Mouse (Mus musculus): ENCODE measurements around the gene Sprr2j-ps. TPM values are rescaled to one million over a fixed set of nuclear protein-coding genes. Genes with fewer than 3 reads are reported as not detected.

The Sprr2j-ps gene
- not detected in 2 replicates for polyA plus RNA-seq (2016; fragmentation: Nextera tagmentation; extraction: Ambion mirVana)

GRCm38 (mm10) chr3:92417782-92418181 lies at the start of gene Sprr2j-ps:
Sprr2j-ps (plus strand) TSS chr3:92418082.
- no peaks in the 10 kb centered on the region for H3K36me3 ChIP-seq
- H3K27ac ChIP-seq: no peak within 1 kb of the TSS
- no peak for ATAC-seq (ENCODE audit: insufficient number of reproducible peaks, insufficient read depth, low FRiP score, low TSS enrichment, low read depth)
- no peak within 1 kb of the TSS for H3K4me2 ChIP-seq
- H3K4me3 ChIP-seq (replicated peaks): no peak within 1 kb of the TSS
- H3K9me3 ChIP-seq: no peaks in the 10 kb centered on the region
- 93% methylated on average over 2 of the region's 2 CpGs for WGBS
- no peaks in the 10 kb centered on the region for H3K27me3 ChIP-seq
- no peak within 1 kb of the TSS for H3K9ac ChIP-seq (replicated peaks)
- H3K4me1 ChIP-seq (replicated peaks): no peaks in the 10 kb centered on the region

GRCm38 (mm10) chr3:92373613-92374012 lies 44.3 kb upstream of the Sprr2j-ps start:
- H3K36me3 ChIP-seq: no peaks in the 10 kb centered on the region
- H3K9ac ChIP-seq (replicated peaks): no peak overlapping the region
- no peaks in the 10 kb centered on the region for H3K27me3 ChIP-seq
- no peak overlapping the region for H3K27ac ChIP-seq
- H3K4me2 ChIP-seq: no peak overlapping the region
- no peak for ATAC-seq (ENCODE audit: insufficient number of reproducible peaks, insufficient read depth, low FRiP score, low TSS enrichment, low read depth)
- no peaks in the 10 kb centered on the region for H3K4me1 ChIP-seq (replicated peaks)
- 75% methylated on average over 2 of the region's 2 CpGs for WGBS
- no peaks in the 10 kb centered on the region for H3K9me3 ChIP-seq
- H3K4me3 ChIP-seq (replicated peaks): no peak overlapping the region

GRCm38 (mm10) chr3:92385385-92385784 lies 32.5 kb upstream of the Sprr2j-ps start, which contains the start of gene Sprr2h:
Sprr2h (plus strand) TSS chr3:92385685.
- H3K4me2 ChIP-seq: no peak within 1 kb of the TSS
- H3K4me3 ChIP-seq (replicated peaks): no peak within 1 kb of the TSS
- H3K4me1 ChIP-seq (replicated peaks): no peaks in the 10 kb centered on the region
- no peak within 1 kb of the TSS for H3K27ac ChIP-seq
- H3K9me3 ChIP-seq: no peaks in the 10 kb centered on the region
- no peak for ATAC-seq (ENCODE audit: insufficient number of reproducible peaks, insufficient read depth, low FRiP score, low TSS enrichment, low read depth)
- H3K9ac ChIP-seq (replicated peaks): no peak within 1 kb of the TSS
- no peaks in the 10 kb centered on the region for H3K36me3 ChIP-seq
- 78% methylated on average over 1 of the region's 1 CpGs for WGBS
- no peaks in the 10 kb centered on the region for H3K27me3 ChIP-seq

- H3K4me1 ChIP-seq (replicated peaks): no peaks in the 10 kb centered on the region
Observed at GRCm38 (mm10) chr3:92394301-92394700, 23.6 kb upstream of the Sprr2j-ps start.

GRCm38 (mm10) chr3:92407691-92408090 lies 10.2 kb upstream of the Sprr2j-ps start, which contains the start of gene Sprr2i:
Sprr2i (plus strand) TSS chr3:92407991.
- Histone ChIP-seq H3K27ac (no peak within 1 kb of the TSS), H3K36me3 (no peaks in the 10 kb centered on the region), H3K9ac (replicated peaks) (no peak within 1 kb of the TSS), H3K4me3 (replicated peaks) (no peak within 1 kb of the TSS), H3K27me3 (no peaks in the 10 kb centered on the region), H3K4me2 (no peak within 1 kb of the TSS), H3K4me1 (replicated peaks) (no peaks in the 10 kb centered on the region), H3K9me3 (no peaks in the 10 kb centered on the region)
- no peak for ATAC-seq (ENCODE audit: insufficient number of reproducible peaks, insufficient read depth, low FRiP score, low TSS enrichment, low read depth)
- WGBS: 94% methylated on average over 2 of the region's 2 CpGs

More at GRCm38 (mm10) chr3:92394301-92394700, 23.6 kb upstream of the Sprr2j-ps start:
- H3K9me3 ChIP-seq: no peaks in the 10 kb centered on the region
- no peak for ATAC-seq (ENCODE audit: insufficient number of reproducible peaks, insufficient read depth, low FRiP score, low TSS enrichment, low read depth)
- H3K27ac ChIP-seq: no peak overlapping the region
- H3K36me3 ChIP-seq: no peaks in the 10 kb centered on the region
- H3K4me3 ChIP-seq (replicated peaks): no peak overlapping the region
- no peaks in the 10 kb centered on the region for H3K27me3 ChIP-seq
- WGBS: 61% methylated on average over 1 of the region's 1 CpGs
- H3K4me2 ChIP-seq: no peak overlapping the region
- H3K9ac ChIP-seq (replicated peaks): no peak overlapping the region

- Histone ChIP-seq H3K4me3 (replicated peaks) (no peak within 1 kb of the TSS), H3K36me3 (no peaks in the 10 kb centered on the region), H3K9ac (replicated peaks) (no peak within 1 kb of the TSS), H3K27ac (no peak within 1 kb of the TSS), H3K9me3 (no peaks in the 10 kb centered on the region), H3K4me2 (no peak within 1 kb of the TSS), H3K27me3 (no peaks in the 10 kb centered on the region), H3K4me1 (replicated peaks) (no peaks in the 10 kb centered on the region)
- no peak for ATAC-seq (ENCODE audit: insufficient number of reproducible peaks, insufficient read depth, low FRiP score, low TSS enrichment, low read depth)
- 89% methylated on average over 6 of the region's 6 CpGs for WGBS
Observed at GRCm38 (mm10) chr3:92429323-92429722, 11.4 kb downstream of the Sprr2j-ps start, which contains the start of gene Gm9774. Gm9774 (minus strand) TSS chr3:92429423.

GRCm38 (mm10) chr3:92432282-92432681 lies 14.4 kb downstream of the Sprr2j-ps start, which contains the start of gene Sprr2k:
Sprr2k (plus strand) TSS chr3:92432582.
- Histone ChIP-seq H3K4me3 (replicated peaks) (no peak within 1 kb of the TSS), H3K36me3 (no peaks in the 10 kb centered on the region), H3K9ac (replicated peaks) (no peak within 1 kb of the TSS), H3K27ac (no peak within 1 kb of the TSS), H3K4me2 (no peak within 1 kb of the TSS), H3K9me3 (no peaks in the 10 kb centered on the region), H3K4me1 (replicated peaks) (no peaks in the 10 kb centered on the region), H3K27me3 (no peaks in the 10 kb centered on the region)
- WGBS: 86% methylated on average over 2 of the region's 2 CpGs
- no peak for ATAC-seq (ENCODE audit: insufficient number of reproducible peaks, insufficient read depth, low FRiP score, low TSS enrichment, low read depth)

GRCm38 (mm10) chr3:92438689-92439088 lies 20.8 kb downstream of the Sprr2j-ps start, which contains the start of gene Sprr1b:
Sprr1b (minus strand) TSS chr3:92438789.
- no peak within 1 kb of the TSS for H3K4me3 ChIP-seq (replicated peaks)
- no peaks in the 10 kb centered on the region for H3K36me3 ChIP-seq
- H3K4me2 ChIP-seq: no peak within 1 kb of the TSS
- no peak for ATAC-seq (ENCODE audit: insufficient number of reproducible peaks, insufficient read depth, low FRiP score, low TSS enrichment, low read depth)
- WGBS: 85% methylated on average over 3 of the region's 3 CpGs
- no peaks in the 10 kb centered on the region for H3K9me3 ChIP-seq
- H3K27ac ChIP-seq: no peak within 1 kb of the TSS
- no peaks in the 10 kb centered on the region for H3K27me3 ChIP-seq
- H3K4me1 ChIP-seq (replicated peaks): no peaks in the 10 kb centered on the region
- H3K9ac ChIP-seq (replicated peaks): no peak within 1 kb of the TSS

GRCm38 (mm10) chr3:92440177-92440576 lies 22.3 kb downstream of the Sprr2j-ps start:
- Histone ChIP-seq H3K9me3 (no peaks in the 10 kb centered on the region), H3K9ac (replicated peaks) (no peak overlapping the region), H3K4me1 (replicated peaks) (no peaks in the 10 kb centered on the region), H3K36me3 (no peaks in the 10 kb centered on the region), H3K27me3 (no peaks in the 10 kb centered on the region), H3K4me2 (no peak overlapping the region), H3K4me3 (replicated peaks) (no peak overlapping the region), H3K27ac (no peak overlapping the region)
- ATAC-seq (ENCODE audit: insufficient number of reproducible peaks, insufficient read depth, low FRiP score, low TSS enrichment, low read depth): no peak
- WGBS: 83% methylated on average over 3 of the region's 3 CpGs

GRCm38 (mm10) chr3:92455151-92455550 lies 37.3 kb downstream of the Sprr2j-ps start:
- Histone ChIP-seq H3K9me3 (no peaks in the 10 kb centered on the region), H3K27me3 (no peaks in the 10 kb centered on the region), H3K9ac (replicated peaks) (no peak overlapping the region), H3K36me3 (no peaks in the 10 kb centered on the region), H3K4me2 (no peak overlapping the region), H3K4me3 (replicated peaks) (no peak overlapping the region), H3K27ac (no peak overlapping the region), H3K4me1 (replicated peaks) (no peaks in the 10 kb centered on the region)
- no peak for ATAC-seq (ENCODE audit: insufficient number of reproducible peaks, insufficient read depth, low FRiP score, low TSS enrichment, low read depth)
- WGBS: 90% methylated on average over 5 of the region's 5 CpGs

GRCm38 (mm10) chr3:92458620-92459019 lies 40.7 kb downstream of the Sprr2j-ps start, which contains the start of gene Sprr3:
Sprr3 (minus strand) TSS chr3:92458720.
- WGBS: 71% methylated on average over 2 of the region's 2 CpGs
- no peak within 1 kb of the TSS for H3K27ac ChIP-seq
- ATAC-seq (ENCODE audit: insufficient number of reproducible peaks, insufficient read depth, low FRiP score, low TSS enrichment, low read depth): no peak
- H3K9ac ChIP-seq (replicated peaks): no peak within 1 kb of the TSS
- no peaks in the 10 kb centered on the region for H3K36me3 ChIP-seq
- no peaks in the 10 kb centered on the region for H3K4me1 ChIP-seq (replicated peaks)
- H3K4me3 ChIP-seq (replicated peaks): no peak within 1 kb of the TSS
- no peak within 1 kb of the TSS for H3K4me2 ChIP-seq
- no peaks in the 10 kb centered on the region for H3K9me3 ChIP-seq
- no peaks in the 10 kb centered on the region for H3K27me3 ChIP-seq

- Histone ChIP-seq H3K36me3 (no peaks in the 10 kb centered on the region), H3K9ac (replicated peaks) (no peak overlapping the region), H3K4me2 (no peak overlapping the region), H3K4me3 (replicated peaks) (no peak overlapping the region), H3K9me3 (no peaks in the 10 kb centered on the region), H3K4me1 (replicated peaks) (no peaks in the 10 kb centered on the region), H3K27ac (no peak overlapping the region), H3K27me3 (no peaks in the 10 kb centered on the region)
- ATAC-seq (ENCODE audit: insufficient number of reproducible peaks, insufficient read depth, low FRiP score, low TSS enrichment, low read depth): no peak
- WGBS: 88% methylated on average over 1 of the region's 1 CpGs
Observed at GRCm38 (mm10) chr3:92466576-92466975, 48.7 kb downstream of the Sprr2j-ps start.
